Mouse (Mus musculus) retina, embryonic 14.5 days (tissue): ENCODE results near the gene Uprt.
A peak's percentile ranks its signal among the peaks of the same experiment; 100 is the strongest.

Source experiments
- DNase-seq: peaks from one replicate; pipeline ENCODE4 v3.0.0-alpha.2; 2015; ENCODE audit warnings: low spot score

The Uprt gene

GRCm38 (mm10) chrX:104482572-104483443 is at the start of gene Uprt:
TSS of gene Uprt (plus strand) at chrX:104482818.
- peak; percentile 77 for DNase-seq

- peak; percentile 17 for DNase-seq
Measured at GRCm38 (mm10) chrX:104433456-104433855, 49.2 kb upstream of the Uprt start.

- DNase-seq = no peak
Measured at GRCm38 (mm10) chrX:104452433-104452832, 30.2 kb upstream of the Uprt start.

- no peak for DNase-seq
Measured at GRCm38 (mm10) chrX:104461755-104462154, 20.9 kb upstream of the Uprt start.

GRCm38 (mm10) chrX:104464376-104464775 is 18.2 kb upstream of the Uprt start:
- no peak for DNase-seq

- no peak for DNase-seq
Measured at GRCm38 (mm10) chrX:104478041-104478440, 4.6 kb upstream of the Uprt start.

GRCm38 (mm10) chrX:104483444-104483808 is 808 bp downstream of the Uprt start:
- DNase-seq = no peak

GRCm38 (mm10) chrX:104485596-104485995 is 3.0 kb downstream of the Uprt start:
- no peak for DNase-seq

GRCm38 (mm10) chrX:104488036-104488435 is 5.4 kb downstream of the Uprt start:
- DNase-seq = no peak

GRCm38 (mm10) chrX:104488870-104489467 is 6.4 kb downstream of the Uprt start:
- DNase-seq = no peak

GRCm38 (mm10) chrX:104489626-104490355 is 7.2 kb downstream of the Uprt start:
- DNase-seq = no peak

GRCm38 (mm10) chrX:104501765-104502164 is 19.1 kb downstream of the Uprt start:
- no peak for DNase-seq

- no peak for DNase-seq
Measured at GRCm38 (mm10) chrX:104542635-104543034, 60.0 kb downstream of the Uprt start.

GRCm38 (mm10) chrX:104543919-104544595 is 61.4 kb downstream of the Uprt start:
- no peak for DNase-seq

- DNase-seq = no peak
Measured at GRCm38 (mm10) chrX:104545283-104545682, 62.7 kb downstream of the Uprt start.
